Mouse (Mus musculus): ENCODE data around the gene Copz1.
"Not testable (repeated sequence)": the region's sequence is repeated elsewhere in the genome, so short reads cannot be mapped to it uniquely, and the experiment has no call there.

The Copz1 gene

GRCm38 (mm10) chr15:103252660-103253059 is 19.9 kb upstream of the Copz1 start:
- DNase-seq = no peak

- no peak for DNase-seq
Measured at GRCm38 (mm10) chr15:103253352-103253751, 19.2 kb upstream of the Copz1 start.

- peak; percentile 52 to 58 for DNase-seq
Measured at GRCm38 (mm10) chr15:103255169-103255568, 17.3 kb upstream of the Copz1 start.

- DNase-seq = no peak
Measured at GRCm38 (mm10) chr15:103256210-103256986, 16.1 kb upstream of the Copz1 start.

- DNase-seq = peak; percentile 70 to 82
Measured at GRCm38 (mm10) chr15:103257790-103258728, 14.5 kb upstream of the Copz1 start, which contains the start of gene Nfe2. Gene Nfe2 (minus strand): TSS chr15:103258403.

- no peak for DNase-seq
Measured at GRCm38 (mm10) chr15:103259162-103259561, 13.4 kb upstream of the Copz1 start.

GRCm38 (mm10) chr15:103259989-103260388 is 12.5 kb upstream of the Copz1 start:
- no peak for DNase-seq

- DNase-seq = no peak
Measured at GRCm38 (mm10) chr15:103264794-103265193, 7.7 kb upstream of the Copz1 start.

- no peak for DNase-seq
Measured at GRCm38 (mm10) chr15:103268903-103269302, 3.6 kb upstream of the Copz1 start.

GRCm38 (mm10) chr15:103275943-103276342 is 3.4 kb downstream of the Copz1 start:
- DNase-seq = not testable (repeated sequence)

- DNase-seq = no peak
Measured at GRCm38 (mm10) chr15:103277949-103278348, 5.4 kb downstream of the Copz1 start.

- peak; percentile 27 to 32 for DNase-seq
Measured at GRCm38 (mm10) chr15:103279750-103280149, 7.2 kb downstream of the Copz1 start.

- DNase-seq = no peak
Measured at GRCm38 (mm10) chr15:103280817-103281464, 8.4 kb downstream of the Copz1 start.

- no peak for DNase-seq
Measured at GRCm38 (mm10) chr15:103281465-103282205, 9.1 kb downstream of the Copz1 start.

- DNase-seq = peak; percentile 33 to 42
Measured at GRCm38 (mm10) chr15:103284066-103284465, 11.6 kb downstream of the Copz1 start.

GRCm38 (mm10) chr15:103284647-103285046 is 12.1 kb downstream of the Copz1 start:
- DNase-seq = no peak

GRCm38 (mm10) chr15:103285778-103286417 is 13.4 kb downstream of the Copz1 start:
- no peak for DNase-seq

- DNase-seq = no peak
Measured at GRCm38 (mm10) chr15:103289600-103289999, 17.1 kb downstream of the Copz1 start.

GRCm38 (mm10) chr15:103290417-103290816 is 17.9 kb downstream of the Copz1 start:
- DNase-seq = no peak

GRCm38 (mm10) chr15:103290843-103291242 is 18.3 kb downstream of the Copz1 start:
- DNase-seq = no peak

GRCm38 (mm10) chr15:103292673-103293345 is 20.3 kb downstream of the Copz1 start:
- no peak for DNase-seq
